Mouse (Mus musculus) cerebral cortex, adult 2 months (tissue): ENCODE data around the gene Scaf4.

ENCODE experiments used
- WGBS: fragments of 180-500 bp; shearing (Covaris S2); methylation state at CpG from one replicate; pipeline ENCODE4 v1.1.7; 2018; 5-methylcytosine and 5-hydroxymethylcytosine counted together

Scaf4 gene

GRCm38 (mm10) chr16:90290962-90291361, 6.7 kb upstream of the Scaf4 start:
- WGBS = 61% methylated on average over 9 of the region's 9 CpGs

GRCm38 (mm10) chr16:90284916-90285315, 613 bp upstream of the Scaf4 start:
- 11% methylated on average over 15 of the region's 15 CpGs for WGBS

- WGBS = under 1% methylated on average over 53 of the region's 53 CpGs
These were observed 918 bp downstream of the Scaf4 start for GRCm38 (mm10) chr16:90283266-90283904.

GRCm38 (mm10) chr16:90282620-90283265, 1.6 kb downstream of the Scaf4 start:
- 29% methylated on average over 14 of the region's 14 CpGs for WGBS

- 86% methylated on average over 9 of the region's 9 CpGs for WGBS
These were observed 2.9 kb downstream of the Scaf4 start for GRCm38 (mm10) chr16:90281406-90281805.

- WGBS = 44% methylated on average over 5 of the region's 5 CpGs
These were observed 3.3 kb downstream of the Scaf4 start for GRCm38 (mm10) chr16:90280989-90281388.

GRCm38 (mm10) chr16:90280515-90280914, 3.8 kb downstream of the Scaf4 start:
- WGBS = 59% methylated on average over 2 of the region's 2 CpGs

GRCm38 (mm10) chr16:90279058-90279457, 5.2 kb downstream of the Scaf4 start:
- WGBS = 37% methylated on average over 6 of the region's 6 CpGs

GRCm38 (mm10) chr16:90275521-90275920, 8.8 kb downstream of the Scaf4 start:
- 51% methylated on average over 6 of the region's 6 CpGs for WGBS

- WGBS = 20% methylated on average over 1 of the region's 1 CpGs
These were observed 17.7 kb downstream of the Scaf4 start for GRCm38 (mm10) chr16:90266581-90266980.

- 83% methylated on average over 1 of the region's 1 CpGs for WGBS
These were observed 19.2 kb downstream of the Scaf4 start for GRCm38 (mm10) chr16:90265106-90265505.

- WGBS = 81% methylated on average over 5 of the region's 5 CpGs
These were observed 20.3 kb downstream of the Scaf4 start for GRCm38 (mm10) chr16:90264021-90264420.

GRCm38 (mm10) chr16:90261791-90262190, 22.5 kb downstream of the Scaf4 start:
- 99% methylated on average over 2 of the region's 2 CpGs for WGBS

- WGBS = 53% methylated on average over 4 of the region's 4 CpGs
These were observed 24.2 kb downstream of the Scaf4 start for GRCm38 (mm10) chr16:90260097-90260496.

GRCm38 (mm10) chr16:90259623-90260022, 24.7 kb downstream of the Scaf4 start:
- WGBS = 57% methylated on average over 5 of the region's 5 CpGs

GRCm38 (mm10) chr16:90258950-90259349, 25.4 kb downstream of the Scaf4 start:
- 83% methylated on average over 7 of the region's 7 CpGs for WGBS

- 49% methylated on average over 2 of the region's 2 CpGs for WGBS
These were observed 31.8 kb downstream of the Scaf4 start for GRCm38 (mm10) chr16:90252521-90252920.

GRCm38 (mm10) chr16:90251256-90251655, 33.0 kb downstream of the Scaf4 start:
- WGBS = 88% methylated on average over 3 of the region's 3 CpGs

- WGBS = 60% methylated on average over 7 of the region's 7 CpGs
These were observed 34.2 kb downstream of the Scaf4 start for GRCm38 (mm10) chr16:90250099-90250498.

- 75% methylated on average over 17 of the region's 17 CpGs for WGBS
These were observed 41.6 kb downstream of the Scaf4 start for GRCm38 (mm10) chr16:90242426-90243304.

- WGBS = 82% methylated on average over 4 of the region's 4 CpGs
These were observed 42.4 kb downstream of the Scaf4 start for GRCm38 (mm10) chr16:90241875-90242274.

GRCm38 (mm10) chr16:90239128-90239746, 45.1 kb downstream of the Scaf4 start:
- 69% methylated on average over 6 of the region's 6 CpGs for WGBS
